Mouse (Mus musculus): ENCODE results near the gene Ogfod3. TPM values are rescaled to one million over a fixed set of nuclear protein-coding genes. Genes with fewer than 3 reads are reported as not detected.

Ogfod3 gene
- polyA plus RNA-seq, 1 experiment from 2014 or later: 32.0 TPM

DNA sequence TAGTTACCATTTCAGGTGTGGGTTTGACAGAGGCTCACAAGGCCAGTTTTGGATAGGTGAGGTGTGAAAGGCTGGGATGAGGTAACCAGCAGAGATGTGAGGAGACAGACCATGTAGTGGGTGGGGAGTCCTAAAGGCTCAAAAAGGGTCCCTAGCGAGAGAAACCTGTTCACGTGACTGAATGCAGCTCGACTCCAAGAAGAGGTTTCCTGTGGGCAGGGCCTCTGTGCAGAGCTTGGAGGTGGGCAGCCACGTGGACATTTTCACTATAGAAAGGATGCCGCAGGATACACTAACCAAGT lies 701 bp downstream of the Ogfod3 start:
- H3K9ac ChIP-seq (replicated peaks; ENCODE audit: low read depth, low read length): peak overlapping the region; percentile 75; the same call in 1 of the 2 replicates
- 1% methylated on average over 5 of the region's 5 CpGs for WGBS
- ATAC-seq (ENCODE audit: low read depth): no peak
- H3K27me3 ChIP-seq (ENCODE audit: control insufficient read depth, insufficient read depth, low read length): no peaks in the 10 kb centered on the region
- H3K4me3 ChIP-seq (ENCODE audit: low read depth, low read length): peak overlapping the region; percentile 60
- H3K9me3 ChIP-seq (ENCODE audit: control insufficient read depth, low read length): no peaks in the 10 kb centered on the region
- no peaks in the 10 kb centered on the region for H3K4me1 ChIP-seq (ENCODE audit: control insufficient read depth, insufficient read depth, low read length)
- H3K36me3 ChIP-seq (ENCODE audit: control insufficient read depth, insufficient read depth, low read length): peaks cover 4% of the 10 kb centered on the region; the same call in 1 of the 2 replicates
- peak overlapping the region; percentile 57 for H3K4me2 ChIP-seq (ENCODE audit: low read depth, low read length)
- H3K27ac ChIP-seq (ENCODE audit: low read depth, low read length): peak overlapping the region; percentile 85; the same call in 1 of the 2 replicates

GRCm38 (mm10) chr11:121201436-121202198 lies 2.9 kb downstream of the Ogfod3 start:
- Histone ChIP-seq H3K9ac (replicated peaks; ENCODE audit: low read depth, low read length) (no peak overlapping the region), H3K4me2 (ENCODE audit: low read depth, low read length) (no peak overlapping the region), H3K4me1 (ENCODE audit: control insufficient read depth, insufficient read depth, low read length) (no peaks in the 10 kb centered on the region), H3K4me3 (ENCODE audit: low read depth, low read length) (no peak overlapping the region), H3K27ac (ENCODE audit: low read depth, low read length) (no peak overlapping the region), H3K27me3 (ENCODE audit: control insufficient read depth, insufficient read depth, low read length) (no peaks in the 10 kb centered on the region), H3K36me3 (ENCODE audit: control insufficient read depth, insufficient read depth, low read length) (no peaks in the 10 kb centered on the region), H3K9me3 (ENCODE audit: control insufficient read depth, low read length) (no peaks in the 10 kb centered on the region)
- ATAC-seq (ENCODE audit: low read depth): no peak
- WGBS: 61% methylated on average over 11 of the region's 11 CpGs

GRCm38 (mm10) chr11:121200781-121201180 lies 3.7 kb downstream of the Ogfod3 start:
- no peaks in the 10 kb centered on the region for H3K9me3 ChIP-seq (ENCODE audit: control insufficient read depth, low read length)
- H3K4me2 ChIP-seq (ENCODE audit: low read depth, low read length): no peak overlapping the region
- 92% methylated on average over 6 of the region's 6 CpGs for WGBS
- H3K36me3 ChIP-seq (ENCODE audit: control insufficient read depth, insufficient read depth, low read length): no peaks in the 10 kb centered on the region
- no peak for ATAC-seq (ENCODE audit: low read depth)
- H3K27me3 ChIP-seq (ENCODE audit: control insufficient read depth, insufficient read depth, low read length): no peaks in the 10 kb centered on the region
- H3K4me3 ChIP-seq (ENCODE audit: low read depth, low read length): no peak overlapping the region
- H3K27ac ChIP-seq (ENCODE audit: low read depth, low read length): no peak overlapping the region
- H3K9ac ChIP-seq (replicated peaks; ENCODE audit: low read depth, low read length): no peak overlapping the region
- no peaks in the 10 kb centered on the region for H3K4me1 ChIP-seq (ENCODE audit: control insufficient read depth, insufficient read depth, low read length)

DNA sequence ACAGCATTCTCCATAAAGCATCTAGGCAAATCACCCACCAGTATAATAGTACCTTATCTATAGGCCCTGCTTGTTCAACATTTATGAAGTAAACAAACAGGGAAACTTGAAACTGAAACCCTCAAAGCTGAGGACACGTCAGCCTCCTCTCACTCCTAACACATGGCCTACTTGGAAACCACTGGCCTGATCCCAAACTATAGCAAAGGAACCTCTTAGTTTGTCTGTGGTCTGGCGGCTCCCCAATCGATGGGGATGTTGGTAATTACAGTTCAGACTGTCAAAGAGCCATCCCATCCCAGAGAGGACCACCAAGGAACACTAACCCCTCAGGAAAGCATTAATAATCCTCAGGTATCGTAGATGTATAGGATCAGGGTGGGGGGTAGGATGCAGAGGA lies 4.7 kb downstream of the Ogfod3 start:
- no peak overlapping the region for H3K4me3 ChIP-seq (ENCODE audit: low read depth, low read length)
- H3K36me3 ChIP-seq (ENCODE audit: control insufficient read depth, insufficient read depth, low read length): 0 out of 2 replicates have a peak, but pooled peaks cover 3% of the 10 kb centered on the region
- no peak for ATAC-seq (ENCODE audit: low read depth)
- H3K27me3 ChIP-seq (ENCODE audit: control insufficient read depth, insufficient read depth, low read length): no peaks in the 10 kb centered on the region
- no peak overlapping the region for H3K4me2 ChIP-seq (ENCODE audit: low read depth, low read length)
- H3K27ac ChIP-seq (ENCODE audit: low read depth, low read length): no peak overlapping the region
- 80% methylated on average over 4 of the region's 4 CpGs for WGBS
- H3K4me1 ChIP-seq (ENCODE audit: control insufficient read depth, insufficient read depth, low read length): no peaks in the 10 kb centered on the region
- H3K9me3 ChIP-seq (ENCODE audit: control insufficient read depth, low read length): no peaks in the 10 kb centered on the region
- no peak overlapping the region for H3K9ac ChIP-seq (replicated peaks; ENCODE audit: low read depth, low read length)

GRCm38 (mm10) chr11:121198622-121199021 lies 5.9 kb downstream of the Ogfod3 start:
- H3K27me3 ChIP-seq (ENCODE audit: control insufficient read depth, insufficient read depth, low read length): no peaks in the 10 kb centered on the region
- WGBS: 62% methylated on average over 2 of the region's 2 CpGs
- H3K36me3 ChIP-seq (ENCODE audit: control insufficient read depth, insufficient read depth, low read length): peaks cover 9% of the 10 kb centered on the region; the same call in 1 of the 2 replicates
- no peak overlapping the region for H3K9ac ChIP-seq (replicated peaks; ENCODE audit: low read depth, low read length)
- no peak overlapping the region for H3K27ac ChIP-seq (ENCODE audit: low read depth, low read length)
- no peak overlapping the region for H3K4me3 ChIP-seq (ENCODE audit: low read depth, low read length)
- ATAC-seq (ENCODE audit: low read depth): no peak
- H3K9me3 ChIP-seq (ENCODE audit: control insufficient read depth, low read length): no peaks in the 10 kb centered on the region
- no peak overlapping the region for H3K4me2 ChIP-seq (ENCODE audit: low read depth, low read length)
- H3K4me1 ChIP-seq (ENCODE audit: control insufficient read depth, insufficient read depth, low read length): no peaks in the 10 kb centered on the region

GRCm38 (mm10) chr11:121193415-121193814 lies 11.1 kb downstream of the Ogfod3 start:
- 88% methylated on average over 3 of the region's 3 CpGs for WGBS
- no peak for ATAC-seq (ENCODE audit: low read depth)

DNA sequence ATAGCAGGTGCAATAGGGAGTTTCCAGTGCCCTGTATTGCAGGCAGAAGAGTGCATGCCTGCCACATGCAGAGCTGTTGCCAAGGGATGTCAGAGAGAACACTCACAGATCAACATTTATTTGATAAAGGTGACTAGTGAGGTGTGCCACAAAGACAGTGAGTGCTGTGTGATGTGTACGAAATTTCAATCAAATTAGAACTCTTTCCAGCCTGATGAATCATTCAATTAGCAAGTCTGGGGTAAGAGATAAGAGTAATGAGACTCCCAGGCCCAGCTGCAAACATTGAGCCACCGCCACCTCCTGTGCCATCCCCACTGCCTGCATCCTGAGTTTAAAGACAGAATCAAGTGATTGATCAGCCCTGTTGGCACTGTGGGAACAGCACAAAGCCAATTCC lies 11.8 kb downstream of the Ogfod3 start:
- Histone ChIP-seq H3K36me3 (ENCODE audit: control insufficient read depth, insufficient read depth, low read length) (peaks cover 9% of the 10 kb centered on the region; the same call in 1 of the 2 replicates), H3K4me1 (ENCODE audit: control insufficient read depth, insufficient read depth, low read length) (no peaks in the 10 kb centered on the region), H3K4me2 (ENCODE audit: low read depth, low read length) (no peak overlapping the region), H3K9me3 (ENCODE audit: control insufficient read depth, low read length) (no peaks in the 10 kb centered on the region), H3K4me3 (ENCODE audit: low read depth, low read length) (no peak overlapping the region), H3K9ac (replicated peaks; ENCODE audit: low read depth, low read length) (no peak overlapping the region), H3K27ac (ENCODE audit: low read depth, low read length) (no peak overlapping the region), H3K27me3 (ENCODE audit: control insufficient read depth, insufficient read depth, low read length) (no peaks in the 10 kb centered on the region)
- 86% methylated on average over 2 of the region's 2 CpGs for WGBS
- ATAC-seq (ENCODE audit: low read depth): no peak

More at GRCm38 (mm10) chr11:121193415-121193814, 11.1 kb downstream of the Ogfod3 start:
- no peak overlapping the region for H3K4me3 ChIP-seq (ENCODE audit: low read depth, low read length)
- H3K27me3 ChIP-seq (ENCODE audit: control insufficient read depth, insufficient read depth, low read length): no peaks in the 10 kb centered on the region
- no peaks in the 10 kb centered on the region for H3K9me3 ChIP-seq (ENCODE audit: control insufficient read depth, low read length)
- H3K4me1 ChIP-seq (ENCODE audit: control insufficient read depth, insufficient read depth, low read length): no peaks in the 10 kb centered on the region
- H3K27ac ChIP-seq (ENCODE audit: low read depth, low read length): no peak overlapping the region
- H3K9ac ChIP-seq (replicated peaks; ENCODE audit: low read depth, low read length): no peak overlapping the region
- H3K36me3 ChIP-seq (ENCODE audit: control insufficient read depth, insufficient read depth, low read length): peaks cover 9% of the 10 kb centered on the region; the same call in 1 of the 2 replicates
- H3K4me2 ChIP-seq (ENCODE audit: low read depth, low read length): no peak overlapping the region

DNA sequence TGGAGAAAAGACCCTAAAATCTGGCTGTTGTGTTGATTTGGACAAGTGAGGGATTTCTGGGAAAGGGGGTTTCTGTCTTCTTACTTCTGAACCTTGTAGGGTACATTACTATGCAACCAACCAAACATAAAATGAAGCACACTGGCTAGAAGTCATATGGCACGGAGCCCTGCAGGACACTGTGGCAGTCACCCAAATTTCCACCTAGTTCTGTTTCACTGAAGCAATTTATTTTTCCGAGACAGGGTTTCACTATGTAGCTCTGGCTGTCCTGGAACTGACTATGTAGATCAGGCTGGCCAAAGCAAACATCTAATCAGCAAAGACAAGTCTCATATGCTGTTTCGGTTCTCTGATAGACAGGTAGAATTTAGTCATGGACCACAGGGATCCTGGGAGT lies 14.8 kb downstream of the Ogfod3 start:
- no peak for ATAC-seq (ENCODE audit: low read depth)
- Histone ChIP-seq H3K36me3 (ENCODE audit: control insufficient read depth, insufficient read depth, low read length) (peaks cover 5% of the 10 kb centered on the region; the same call in 1 of the 2 replicates), H3K9ac (replicated peaks; ENCODE audit: low read depth, low read length) (no peak overlapping the region), H3K4me2 (ENCODE audit: low read depth, low read length) (no peak overlapping the region), H3K4me3 (ENCODE audit: low read depth, low read length) (no peak overlapping the region), H3K27me3 (ENCODE audit: control insufficient read depth, insufficient read depth, low read length) (no peaks in the 10 kb centered on the region), H3K27ac (ENCODE audit: low read depth, low read length) (no peak overlapping the region), H3K4me1 (ENCODE audit: control insufficient read depth, insufficient read depth, low read length) (no peaks in the 10 kb centered on the region), H3K9me3 (ENCODE audit: control insufficient read depth, low read length) (no peaks in the 10 kb centered on the region)
- 88% methylated on average over 3 of the region's 3 CpGs for WGBS

DNA sequence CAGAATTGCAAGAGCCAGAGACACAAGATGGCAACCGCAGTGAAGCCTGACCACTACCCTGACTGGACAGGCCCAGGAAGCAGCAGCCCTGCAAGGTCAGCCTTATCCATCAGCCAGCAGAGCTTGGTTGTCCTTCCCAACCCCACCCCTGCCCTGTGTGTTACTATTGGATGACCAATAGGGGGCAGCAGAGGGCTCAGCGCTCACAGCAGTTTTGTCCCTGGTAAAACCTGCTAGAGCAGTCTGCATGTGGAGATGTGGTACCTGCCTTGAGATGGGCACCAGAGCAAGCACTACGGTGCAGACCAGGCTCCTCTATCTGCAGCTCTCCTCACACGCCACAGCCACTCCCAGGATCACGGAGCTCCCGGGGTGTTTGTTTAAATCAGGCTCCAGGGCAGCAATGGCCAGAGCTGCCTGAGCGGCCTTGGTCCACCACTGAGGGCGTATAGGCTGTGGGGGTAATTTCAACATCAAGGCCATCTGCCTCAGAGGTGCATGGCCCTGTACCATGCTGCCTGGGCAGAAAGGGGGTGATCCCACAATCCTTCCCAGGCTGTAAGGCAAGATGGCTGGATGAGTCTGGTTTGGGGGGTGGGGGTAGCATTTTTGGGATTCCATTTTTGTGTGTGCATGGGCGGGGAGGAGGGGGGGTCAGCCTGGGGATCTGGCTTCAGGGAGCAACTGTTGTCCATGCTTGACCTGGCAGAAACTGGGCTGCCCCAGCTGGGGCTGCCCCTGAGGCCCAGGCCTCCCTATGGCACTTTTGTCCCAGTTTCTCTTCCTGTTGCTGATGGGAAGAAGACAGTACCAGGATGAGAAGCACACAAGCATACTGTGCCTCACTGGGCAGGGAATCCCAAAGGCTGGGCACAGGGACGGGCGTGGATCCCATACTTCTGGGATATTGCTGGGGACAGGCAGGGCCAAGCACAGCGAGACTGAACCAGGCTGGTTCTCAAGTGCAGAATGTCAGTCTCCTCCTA lies 27.9 kb downstream of the Ogfod3 start:
- WGBS: 59% methylated on average over 12 of the region's 12 CpGs
- H3K27ac ChIP-seq (ENCODE audit: low read depth, low read length): no peak overlapping the region
- ATAC-seq (ENCODE audit: low read depth): no peak
- no peaks in the 10 kb centered on the region for H3K27me3 ChIP-seq (ENCODE audit: control insufficient read depth, insufficient read depth, low read length)
- no peak overlapping the region for H3K4me2 ChIP-seq (ENCODE audit: low read depth, low read length)
- H3K4me3 ChIP-seq (ENCODE audit: low read depth, low read length): no peak overlapping the region
- no peaks in the 10 kb centered on the region for H3K9me3 ChIP-seq (ENCODE audit: control insufficient read depth, low read length)
- H3K36me3 ChIP-seq (ENCODE audit: control insufficient read depth, insufficient read depth, low read length): 0 out of 2 replicates have a peak, but pooled peaks cover 3% of the 10 kb centered on the region
- H3K9ac ChIP-seq (replicated peaks; ENCODE audit: low read depth, low read length): no peak overlapping the region
- H3K4me1 ChIP-seq (ENCODE audit: control insufficient read depth, insufficient read depth, low read length): no peaks in the 10 kb centered on the region

All from neural tube, embryonic 14.5 days (tissue).